Mouse (Mus musculus) cerebellum, postnatal 36 days (tissue): ENCODE results near the gene 2010300C02Rik.
"Not testable (repeated sequence)": the region's sequence is repeated elsewhere in the genome, so short reads cannot be mapped to it uniquely, and the experiment has no call there.

Source experiments
- DNase-seq, 2 experiments: peaks; one replicate each; pipeline ENCODE4 v3.0.0; 2021 to 2022; ENCODE audit warnings: mixed read lengths in 2 of 2

The 2010300C02Rik gene

GRCm38 (mm10) chr1:37619542-37619941, 100.3 kb downstream of the 2010300C02Rik start:
- no peak for DNase-seq

GRCm38 (mm10) chr1:37617047-37617446, 102.8 kb downstream of the 2010300C02Rik start:
- DNase-seq: no peak

- DNase-seq: no peak
These were observed 103.3 kb downstream of the 2010300C02Rik start for GRCm38 (mm10) chr1:37616569-37616968.

- no peak for DNase-seq
These were observed 104.4 kb downstream of the 2010300C02Rik start for GRCm38 (mm10) chr1:37615290-37616040.

- no peak for DNase-seq
These were observed 105.0 kb downstream of the 2010300C02Rik start for GRCm38 (mm10) chr1:37614836-37615235.

- no peak for DNase-seq
These were observed 105.8 kb downstream of the 2010300C02Rik start for GRCm38 (mm10) chr1:37614130-37614529.

GRCm38 (mm10) chr1:37611032-37611431, 108.9 kb downstream of the 2010300C02Rik start:
- no peak for DNase-seq

GRCm38 (mm10) chr1:37610242-37610641, 109.6 kb downstream of the 2010300C02Rik start:
- no peak for DNase-seq

GRCm38 (mm10) chr1:37605694-37606093, 114.2 kb downstream of the 2010300C02Rik start:
- DNase-seq: not testable (repeated sequence)

GRCm38 (mm10) chr1:37603206-37603605, 116.7 kb downstream of the 2010300C02Rik start:
- no peak for DNase-seq

GRCm38 (mm10) chr1:37602268-37602667, 117.6 kb downstream of the 2010300C02Rik start:
- no peak for DNase-seq

GRCm38 (mm10) chr1:37601461-37601860, 118.4 kb downstream of the 2010300C02Rik start:
- DNase-seq: no peak

- DNase-seq: no peak
These were observed 119.2 kb downstream of the 2010300C02Rik start for GRCm38 (mm10) chr1:37600640-37601175.

- DNase-seq: no peak
These were observed 120.9 kb downstream of the 2010300C02Rik start for GRCm38 (mm10) chr1:37598986-37599385.

GRCm38 (mm10) chr1:37594812-37595211, 125.1 kb downstream of the 2010300C02Rik start:
- not testable (repeated sequence) for DNase-seq

- peak; percentile 66 to 72 for DNase-seq
These were observed 133.9 kb downstream of the 2010300C02Rik start for GRCm38 (mm10) chr1:37585809-37586480.

- DNase-seq: peak in 1 of 2 experiments; percentile 11
These were observed 136.0 kb downstream of the 2010300C02Rik start for GRCm38 (mm10) chr1:37583795-37584464.

- DNase-seq: no peak
These were observed 136.7 kb downstream of the 2010300C02Rik start for GRCm38 (mm10) chr1:37583167-37583566.

GRCm38 (mm10) chr1:37579686-37580085, 140.2 kb downstream of the 2010300C02Rik start:
- DNase-seq: no peak

- DNase-seq: peak; percentile 13 to 29
These were observed 147.2 kb downstream of the 2010300C02Rik start for GRCm38 (mm10) chr1:37572528-37573272.

GRCm38 (mm10) chr1:37568379-37568778, 151.5 kb downstream of the 2010300C02Rik start:
- no peak for DNase-seq

- no peak for DNase-seq
These were observed 153.1 kb downstream of the 2010300C02Rik start for GRCm38 (mm10) chr1:37566754-37567153.
